Mouse (Mus musculus) myocyte (in vitro differentiated cells): ENCODE data around the gene Kptn.

Experiments used
- E2F4 ChIP-seq: IDR thresholded peaks from one replicate; pipeline ENCODE4 v1.6.1; 2011; ENCODE audit warnings: mild to moderate bottlenecking, control low read depth, moderate library complexity; ENCODE audit not compliant: insufficient read depth
- MYOD1 ChIP-seq, 3 experiments: IDR thresholded peaks; one replicate each; pipeline ENCODE4 v1.6.1; 2011; ENCODE audit warnings: control low read depth in 2 of 3, low read depth in 2 of 3, mild to moderate bottlenecking in 2 of 3, moderate library complexity in 1 of 3; ENCODE audit not compliant: insufficient read length in 2 of 3, control insufficient read depth in 1 of 3
- TCF3 ChIP-seq: IDR thresholded peaks from one replicate; pipeline ENCODE4 v1.6.1; 2011; ENCODE audit warnings: low read depth, control low read depth; ENCODE audit not compliant: insufficient read length

DNA sequence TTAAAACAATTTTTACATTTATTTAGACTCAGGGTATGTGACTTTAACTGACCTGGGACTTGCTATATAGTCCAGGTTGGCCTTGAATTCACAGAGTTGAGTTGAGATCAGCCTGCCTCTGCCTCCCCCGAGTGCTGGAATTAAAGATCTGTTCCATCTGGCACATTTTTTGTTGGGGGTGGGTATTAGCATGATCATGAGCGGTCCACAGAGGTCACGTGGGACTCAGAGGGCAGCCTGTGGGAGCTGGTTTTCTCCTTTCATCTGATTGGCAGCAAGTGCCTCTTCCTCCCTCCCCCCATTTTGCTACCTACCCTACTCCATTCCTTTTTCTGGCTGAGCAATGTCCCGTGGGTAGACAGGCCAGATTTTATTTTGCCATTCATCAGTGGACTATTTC, 39.1 kb upstream of the Kptn start:
- TF ChIP-seq E2F4 (no peak), TCF3 (no peak), MYOD1 (IDR thresholded peaks at IDR 0.05; ENCODE audit: control insufficient read depth in 1 of 3, insufficient read length in 2 of 3, low read depth in 2 of 3) (no peak)
